Mouse (Mus musculus) bone marrow, adult 2 months (tissue): ENCODE measurements around the gene Kcnq5. TPM values are rescaled to one million over a fixed set of nuclear protein-coding genes. Genes with fewer than 3 reads are reported as not detected.

Experiments
- H3K27ac ChIP-seq: fragments of 200-500 bp; 2 replicates; pipeline ENCODE4 v1.5.1; 2012; ENCODE audit warnings: low read depth, mild to moderate bottlenecking, control low read depth, inconsistent platforms, low read length; ENCODE audit not compliant: control insufficient read depth, poor library complexity, insufficient read depth
- H3K4me1 ChIP-seq: fragments of 200-500 bp; 2 replicates; pipeline ENCODE4 v1.6.1; 2011; ENCODE audit warnings: low read length; ENCODE audit not compliant: control insufficient read depth, insufficient read depth
- H3K4me3 ChIP-seq: fragments of 200-500 bp; replicated peaks from 2 replicates; pipeline ENCODE3; 2011; ENCODE audit warnings: mild to moderate bottlenecking, low read depth, low read length, control low read depth; ENCODE audit not compliant: control insufficient read depth
- CTCF ChIP-seq: fragments of 200-500 bp; IDR thresholded peaks from 2 replicates; pipeline ENCODE4 v1.5.1; 2011; ENCODE audit warnings: low read length, control low read depth; ENCODE audit not compliant: control insufficient read depth, insufficient read depth
- POLR2A ChIP-seq: fragments of 200-500 bp; IDR thresholded peaks from 2 replicates; pipeline ENCODE4 v1.6.1; 2011; ENCODE audit warnings: low read depth, mild to moderate bottlenecking, control low read depth, low read length, borderline replicate concordance; ENCODE audit not compliant: control insufficient read depth
- WGBS: fragments of 180-500 bp; shearing (Covaris S2); methylation state at CpG from one replicate; pipeline ENCODE4 v1.1.7; 2018; 5-methylcytosine and 5-hydroxymethylcytosine counted together
- polyA plus RNA-seq: library from polyadenylated mRNA; stranded (reverse); fragments of >200 nt; gene quantifications from 2 replicates; pipeline ENCODE4 v1.2.4, GENCODE M21; 2011; ENCODE audit warnings: low replicate concordance; ENCODE audit not compliant: missing spikeins, insufficient read depth, insufficient read length

Kcnq5 gene
- polyA plus RNA-seq, 1 experiment, result 5.0 TPM

GRCm38 (mm10) chr1:21883747-21884146, 78.0 kb downstream of the Kcnq5 start:
- Histone ChIP-seq H3K4me1 (no peaks in the 10 kb centered on the region), H3K4me3 (no peak overlapping the region), H3K27ac (no peak overlapping the region)
- TF ChIP-seq CTCF, result no peak
- TF ChIP-seq POLR2A, result no peak
- WGBS, result 68% methylated on average over 3 of the region's 3 CpGs

DNA sequence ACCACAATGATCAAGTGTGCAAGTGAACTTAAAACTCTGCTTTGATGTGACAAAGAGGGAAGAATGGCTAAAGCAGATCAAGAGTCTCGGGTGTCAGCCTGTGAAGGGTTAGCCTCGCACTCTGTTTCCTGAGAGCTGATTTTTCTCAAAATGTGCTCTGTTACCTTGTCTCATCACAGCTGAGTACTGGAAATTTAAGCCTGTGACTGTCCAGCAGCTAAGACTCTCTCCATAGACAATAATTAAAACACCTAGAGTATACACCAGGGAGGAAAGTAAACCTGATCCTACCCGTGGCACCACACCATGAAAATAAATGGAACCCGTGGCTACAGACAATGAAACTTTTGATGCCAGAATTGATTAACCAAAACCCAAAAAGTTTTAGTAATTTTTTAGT, 90.9 kb downstream of the Kcnq5 start:
- no peak overlapping the region for H3K4me3 ChIP-seq
- WGBS, result 75% methylated on average over 4 of the region's 4 CpGs
- TF ChIP-seq POLR2A (no peak), CTCF (no peak)

DNA sequence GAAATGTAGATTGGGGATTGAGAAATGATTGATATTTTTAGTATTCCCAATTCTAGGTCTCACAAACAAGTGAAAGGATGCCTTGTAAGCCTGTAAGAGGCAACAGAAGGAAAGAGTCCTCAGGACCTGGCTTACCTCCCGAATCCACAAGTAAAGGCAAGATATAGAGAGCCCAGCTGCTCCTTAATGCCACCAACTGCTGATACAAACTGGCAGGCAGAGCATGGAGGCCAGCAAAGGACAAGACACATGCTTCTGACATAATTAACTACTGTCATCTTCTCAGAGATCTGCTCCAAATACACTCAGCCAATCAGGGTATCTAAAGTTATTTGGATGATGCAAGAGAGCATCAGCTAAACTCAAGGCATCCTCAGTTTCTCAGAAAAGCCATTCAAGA, 93.3 kb downstream of the Kcnq5 start:
- H3K4me1 ChIP-seq, result no peaks in the 10 kb centered on the region
- 63% methylated on average over 1 of the region's 1 CpGs for WGBS
- H3K4me3 ChIP-seq, result no peak overlapping the region
- H3K27ac ChIP-seq, result no peak overlapping the region
- TF ChIP-seq POLR2A (no peak), CTCF (no peak)

More for the DNA sequence above, 90.9 kb downstream of the Kcnq5 start:
- Histone ChIP-seq H3K27ac (no peak overlapping the region), H3K4me1 (no peaks in the 10 kb centered on the region)

- Histone ChIP-seq H3K27ac (no peak overlapping the region), H3K4me1 (no peaks in the 10 kb centered on the region), H3K4me3 (no peak overlapping the region)
- WGBS, result 57% methylated on average over 3 of the region's 3 CpGs
- TF ChIP-seq POLR2A, result no peak
- no peak for TF ChIP-seq CTCF
These were observed 105.3 kb downstream of the Kcnq5 start for GRCm38 (mm10) chr1:21856399-21856798.

DNA sequence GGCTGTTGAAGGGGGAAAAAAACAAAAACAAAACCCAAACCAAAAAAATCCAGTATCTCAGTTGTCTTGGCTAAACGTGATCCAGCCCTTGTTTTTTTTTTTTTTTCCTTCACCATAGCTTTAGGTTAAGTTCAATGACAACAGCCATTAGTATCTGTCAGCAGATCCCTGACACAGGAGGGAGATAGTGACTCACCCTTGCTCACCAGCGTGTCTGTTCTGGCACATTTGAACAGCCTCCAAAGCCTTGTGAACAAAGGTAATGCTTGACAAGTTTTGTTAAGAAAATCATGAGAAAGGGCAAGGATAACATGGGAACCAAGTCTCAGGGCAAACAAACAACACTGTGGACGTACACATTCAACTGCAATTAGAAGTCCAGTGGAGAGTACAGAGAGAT, 123.2 kb downstream of the Kcnq5 start:
- Histone ChIP-seq H3K27ac (no peak overlapping the region), H3K4me1 (no peaks in the 10 kb centered on the region), H3K4me3 (no peak overlapping the region)
- 70% methylated on average over 3 of the region's 3 CpGs for WGBS
- TF ChIP-seq POLR2A, result no peak
- TF ChIP-seq CTCF, result no peak

- Histone ChIP-seq H3K4me1 (no peaks in the 10 kb centered on the region), H3K27ac (no peak overlapping the region), H3K4me3 (no peak overlapping the region)
- TF ChIP-seq CTCF, result no peak
- no peak for TF ChIP-seq POLR2A
- 70% methylated on average over 2 of the region's 2 CpGs for WGBS
These were observed 124.4 kb downstream of the Kcnq5 start for GRCm38 (mm10) chr1:21837387-21837786.

DNA sequence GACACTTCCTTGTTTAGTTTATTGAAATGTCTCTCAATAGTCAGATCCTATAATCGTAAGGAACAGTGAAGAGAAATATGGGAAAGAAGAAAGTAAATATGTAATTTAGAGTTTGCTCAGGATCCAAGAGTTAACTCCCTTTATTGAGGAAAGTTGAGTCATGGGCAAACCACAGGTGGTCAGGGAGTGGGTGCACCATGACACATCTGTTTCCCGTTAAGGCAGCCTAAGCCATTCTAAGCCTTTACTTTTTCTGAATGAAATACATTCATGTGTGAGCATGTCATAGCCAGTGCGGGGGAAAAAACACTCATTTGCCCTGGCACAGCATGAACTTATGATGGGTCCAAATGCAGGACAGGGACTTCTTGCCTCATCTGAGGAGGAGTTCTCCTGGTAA, 125.4 kb downstream of the Kcnq5 start:
- TF ChIP-seq POLR2A, result no peak
- TF ChIP-seq CTCF, result no peak
- H3K4me3 ChIP-seq, result no peak overlapping the region
- no peaks in the 10 kb centered on the region for H3K4me1 ChIP-seq
- H3K27ac ChIP-seq, result no peak overlapping the region
- 30% methylated on average over 3 of the region's 3 CpGs for WGBS

- Histone ChIP-seq H3K4me1 (no peaks in the 10 kb centered on the region), H3K4me3 (no peak overlapping the region), H3K27ac (no peak overlapping the region)
- 16% methylated on average over 6 of the region's 6 CpGs for WGBS
- no peak for TF ChIP-seq POLR2A
- TF ChIP-seq CTCF, result no peak
These were observed 131.8 kb downstream of the Kcnq5 start for GRCm38 (mm10) chr1:21829909-21830455.

DNA sequence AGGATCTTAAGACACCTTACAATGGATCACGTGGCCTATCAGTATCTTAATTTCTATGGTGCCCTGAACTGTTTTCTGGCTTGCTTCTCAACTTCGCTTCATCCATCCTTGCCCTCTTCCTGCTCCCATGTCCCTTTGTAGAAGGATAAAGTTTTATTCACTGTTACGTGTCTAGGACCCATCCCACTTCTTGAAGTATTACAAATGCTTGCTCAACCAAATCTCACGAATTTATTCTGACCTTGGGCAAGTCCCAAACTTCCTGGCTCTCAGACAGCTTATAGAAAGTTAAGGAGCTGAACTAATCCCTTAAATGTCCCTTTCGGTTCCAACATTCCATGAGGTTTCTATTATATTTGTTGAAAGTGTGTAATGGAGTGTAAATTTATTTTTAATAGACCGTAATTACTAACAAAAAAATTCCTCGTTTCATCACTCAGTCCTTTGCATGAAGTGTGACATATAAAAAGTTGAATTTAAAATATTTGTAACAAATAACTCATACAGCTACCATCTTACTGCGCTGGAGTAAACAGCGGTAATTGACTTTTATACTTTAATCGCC, 141.6 kb downstream of the Kcnq5 start:
- Histone ChIP-seq H3K27ac (no peak overlapping the region), H3K4me3 (no peak overlapping the region), H3K4me1 (no peaks in the 10 kb centered on the region)
- WGBS, result 82% methylated on average over 10 of the region's 10 CpGs
- TF ChIP-seq CTCF (no peak), POLR2A (no peak)
